In the genomic region with DNA sequence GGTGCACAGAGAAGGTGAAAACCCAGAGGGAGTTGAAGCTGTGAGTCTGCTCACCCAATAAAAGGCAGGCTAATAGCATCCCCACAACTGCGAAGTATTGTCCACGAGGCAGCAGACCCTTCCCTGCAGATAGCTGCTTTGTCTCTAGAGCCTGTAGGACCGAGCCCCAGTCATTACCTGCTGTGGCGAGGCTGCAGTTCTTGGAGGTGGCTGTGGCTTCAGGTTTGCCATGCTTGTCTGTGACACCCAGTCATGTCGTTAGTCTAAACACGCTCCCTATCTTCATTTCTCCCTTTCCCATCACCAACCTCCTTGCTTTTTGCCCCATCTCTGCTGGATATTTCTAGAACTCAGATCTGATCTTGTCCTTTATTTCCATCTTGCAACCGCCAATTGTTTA, we compare ENCODE assay signal across 20 mouse cellular contexts.
"Had no signal": no experiment of that assay in that cellular context is flagged by ENCODE, and none has a peak within 500 bp of the region (broad histone marks: within the 10 kb centered on the region; RNA-seq: fewer than 3 reads in every experiment).

No protein-coding gene starts in this region.

- H3K27ac ChIP-seq: heart, embryonic 13.5 days; heart, embryonic 15.5 days; hindbrain, embryonic 13.5 days; hindbrain, embryonic 15.5 days; hindbrain, postnatal 0 days; kidney, embryonic 15.5 days; kidney, postnatal 0 days; limb, embryonic 13.5 days; limb, embryonic 15.5 days; liver, embryonic 12.5 days had no signal

- H3K4me3 ChIP-seq: heart, embryonic 13.5 days; heart, embryonic 15.5 days; hindbrain, embryonic 13.5 days; hindbrain, embryonic 15.5 days; kidney, embryonic 15.5 days; limb, embryonic 13.5 days; limb, embryonic 15.5 days; liver, embryonic 12.5 days had no signal

- ATAC-seq: forebrain, postnatal 0 days; hindbrain, postnatal 0 days; intestine, embryonic 16.5 days; liver, embryonic 12.5 days had no signal

- H3K4me2 ChIP-seq: heart, embryonic 11.5 days; heart, embryonic 13.5 days; heart, embryonic 15.5 days; hindbrain, embryonic 13.5 days; hindbrain, embryonic 15.5 days; kidney, embryonic 15.5 days; limb, embryonic 13.5 days; limb, embryonic 15.5 days; liver, embryonic 12.5 days had no signal

- H3K9me3 ChIP-seq: heart, embryonic 13.5 days; heart, embryonic 15.5 days; hindbrain, embryonic 13.5 days; hindbrain, embryonic 15.5 days; kidney, embryonic 15.5 days; limb, embryonic 13.5 days; limb, embryonic 15.5 days; liver, embryonic 12.5 days had no signal

- DNase-seq: forebrain, postnatal 0 days; gastrocnemius, postnatal 14 days; gastrocnemius, postnatal 36 days; kidney, adult 11 months; kidney, postnatal 14 days; layer of hippocampus, adult 9-11 months; layer of hippocampus, postnatal 36 days; left cerebral cortex, postnatal 4 days had no signal

- H3K4me1 ChIP-seq: heart, embryonic 15.5 days; limb, embryonic 15.5 days; liver, embryonic 12.5 days had no signal

- H3K27me3 ChIP-seq: heart, embryonic 15.5 days; hindbrain, embryonic 13.5 days; hindbrain, embryonic 15.5 days; limb, embryonic 13.5 days; limb, embryonic 15.5 days; liver, embryonic 12.5 days had no signal

- H3K36me3 ChIP-seq: heart, embryonic 13.5 days; heart, embryonic 15.5 days; hindbrain, embryonic 13.5 days; hindbrain, embryonic 15.5 days; kidney, embryonic 15.5 days; limb, embryonic 13.5 days; limb, embryonic 15.5 days; liver, embryonic 12.5 days had no signal

- H3K9ac ChIP-seq: forebrain, postnatal 0 days; heart, embryonic 13.5 days; heart, embryonic 15.5 days; hindbrain, embryonic 13.5 days; hindbrain, embryonic 15.5 days; kidney, embryonic 15.5 days; limb, embryonic 13.5 days; limb, embryonic 15.5 days; liver, embryonic 12.5 days had no signal
